Mouse (Mus musculus) thymus, postnatal 14 days (tissue): ENCODE results near the gene Tm6sf2.
"Not testable (repeated sequence)": the region's sequence is repeated elsewhere in the genome, so short reads cannot be mapped to it uniquely, and the experiment has no call there.

ENCODE experiments used
- DNase-seq: peaks from one replicate; pipeline ENCODE4 v3.0.0; 2021

The Tm6sf2 gene

DNA sequence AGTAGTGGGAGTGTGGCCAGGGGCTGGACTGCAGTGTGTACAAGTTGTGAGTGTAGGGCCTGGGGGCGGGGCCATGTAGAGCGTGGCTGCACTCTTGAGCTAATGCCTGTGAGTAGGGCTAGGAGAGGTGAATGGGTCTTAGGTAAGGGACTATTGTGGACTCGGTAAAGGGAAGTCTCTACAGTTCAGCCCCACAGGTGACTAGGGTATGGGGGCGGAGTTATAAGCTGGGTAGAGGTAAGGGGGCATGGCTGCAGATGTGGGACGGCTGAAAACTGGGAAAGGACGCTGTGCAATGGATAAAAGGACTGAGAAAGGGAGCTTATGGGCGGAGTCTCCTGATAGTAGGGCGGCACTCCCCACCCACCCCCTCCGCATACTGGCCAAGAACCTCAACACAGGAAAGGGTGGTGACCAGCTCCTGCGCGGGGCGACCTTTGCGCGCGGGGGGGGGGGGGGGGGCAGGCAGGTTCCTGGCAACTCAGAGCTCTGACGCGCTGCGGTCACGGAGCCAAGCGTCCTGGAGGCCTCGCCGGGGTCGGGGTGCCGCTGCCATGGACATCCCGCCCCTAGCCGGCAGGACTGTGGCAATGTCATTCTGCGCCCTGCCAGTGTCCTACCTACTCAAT is at the start of gene Tm6sf2:
Gene Tm6sf2, plus strand, starts transcription at position 484 of the 629 bp plus-strand sequence.
- no peak for DNase-seq

DNA sequence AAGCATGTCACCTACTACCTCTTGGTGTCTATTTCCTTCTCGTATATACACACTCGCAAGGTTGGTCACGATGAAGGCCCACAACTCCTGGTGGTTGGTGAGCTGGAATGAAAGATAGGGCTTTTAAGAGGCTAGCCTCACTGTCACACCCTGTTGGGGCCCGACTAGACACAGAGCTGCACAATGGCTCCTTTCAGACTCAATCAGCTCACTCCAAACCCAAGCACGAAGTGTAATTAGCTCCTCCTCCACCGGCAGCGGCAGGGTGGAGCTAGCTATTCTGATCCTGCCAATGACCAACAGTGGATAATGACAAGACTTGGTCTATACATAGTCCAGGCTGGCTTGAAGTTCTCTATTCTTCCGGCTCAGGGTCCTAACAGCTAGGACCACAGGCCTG is 49.1 kb upstream of the Tm6sf2 start:
- no peak for DNase-seq

DNA sequence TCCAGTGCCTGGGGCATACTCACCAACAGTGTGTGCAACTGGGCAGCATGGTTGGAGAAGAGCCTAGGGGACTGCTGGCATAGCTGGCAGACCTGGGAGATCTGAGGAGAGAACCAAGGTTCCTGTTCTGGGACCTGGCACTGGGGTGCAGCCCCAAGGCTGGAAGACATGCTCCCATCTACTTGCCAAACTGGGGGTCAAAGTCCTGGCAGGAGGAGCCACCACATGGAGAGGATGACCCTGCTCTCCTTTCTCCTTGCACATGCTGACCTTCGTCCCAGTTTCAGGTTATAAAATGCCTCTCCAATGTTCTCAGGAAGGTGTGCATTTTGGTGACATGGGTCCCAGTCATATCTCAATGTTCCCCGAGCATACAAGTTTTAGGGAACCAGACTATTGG is 46.6 kb upstream of the Tm6sf2 start:
- no peak for DNase-seq

DNA sequence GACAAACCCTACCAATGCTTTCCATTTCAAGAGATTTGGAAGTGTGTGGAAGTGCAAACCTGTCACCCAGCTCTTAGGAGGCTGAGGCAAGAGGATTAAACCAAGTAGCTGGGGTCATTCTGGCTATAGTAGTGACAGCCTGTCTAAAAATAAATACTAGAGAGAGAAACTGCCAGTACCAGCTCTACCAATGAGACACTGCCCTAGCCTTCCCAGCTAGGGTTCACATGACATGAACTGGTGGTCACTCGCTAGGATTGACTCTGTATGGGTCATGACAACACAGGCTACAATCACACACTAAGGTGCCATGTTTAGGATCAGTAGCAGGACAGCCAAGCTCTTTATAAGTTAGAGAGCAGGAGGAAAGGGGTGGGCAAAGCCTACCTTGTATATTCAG is 42.5 kb upstream of the Tm6sf2 start:
- no peak for DNase-seq

DNA sequence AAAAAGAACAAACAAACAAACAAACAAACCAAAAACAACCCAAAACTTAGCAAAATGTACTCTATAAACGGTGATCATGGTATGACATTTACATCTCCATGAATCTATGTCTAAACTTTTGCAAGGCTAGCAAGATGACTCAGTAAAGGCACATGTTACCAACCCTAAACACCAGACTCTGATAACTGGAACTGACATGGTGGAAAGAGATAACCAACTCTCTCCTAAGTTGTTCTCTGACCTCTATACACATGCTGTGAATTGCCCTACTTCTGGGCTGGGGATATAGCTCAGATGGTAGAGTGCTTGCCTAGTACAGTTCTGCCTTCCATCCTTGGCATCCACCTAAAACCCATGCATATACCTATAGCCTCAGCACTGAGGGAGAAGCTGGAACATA is 34.7 kb upstream of the Tm6sf2 start:
- no peak for DNase-seq

- DNase-seq: peak; percentile 65
Measured at GRCm38 (mm10) chr8:70041885-70042546, 30.7 kb upstream of the Tm6sf2 start.

DNA sequence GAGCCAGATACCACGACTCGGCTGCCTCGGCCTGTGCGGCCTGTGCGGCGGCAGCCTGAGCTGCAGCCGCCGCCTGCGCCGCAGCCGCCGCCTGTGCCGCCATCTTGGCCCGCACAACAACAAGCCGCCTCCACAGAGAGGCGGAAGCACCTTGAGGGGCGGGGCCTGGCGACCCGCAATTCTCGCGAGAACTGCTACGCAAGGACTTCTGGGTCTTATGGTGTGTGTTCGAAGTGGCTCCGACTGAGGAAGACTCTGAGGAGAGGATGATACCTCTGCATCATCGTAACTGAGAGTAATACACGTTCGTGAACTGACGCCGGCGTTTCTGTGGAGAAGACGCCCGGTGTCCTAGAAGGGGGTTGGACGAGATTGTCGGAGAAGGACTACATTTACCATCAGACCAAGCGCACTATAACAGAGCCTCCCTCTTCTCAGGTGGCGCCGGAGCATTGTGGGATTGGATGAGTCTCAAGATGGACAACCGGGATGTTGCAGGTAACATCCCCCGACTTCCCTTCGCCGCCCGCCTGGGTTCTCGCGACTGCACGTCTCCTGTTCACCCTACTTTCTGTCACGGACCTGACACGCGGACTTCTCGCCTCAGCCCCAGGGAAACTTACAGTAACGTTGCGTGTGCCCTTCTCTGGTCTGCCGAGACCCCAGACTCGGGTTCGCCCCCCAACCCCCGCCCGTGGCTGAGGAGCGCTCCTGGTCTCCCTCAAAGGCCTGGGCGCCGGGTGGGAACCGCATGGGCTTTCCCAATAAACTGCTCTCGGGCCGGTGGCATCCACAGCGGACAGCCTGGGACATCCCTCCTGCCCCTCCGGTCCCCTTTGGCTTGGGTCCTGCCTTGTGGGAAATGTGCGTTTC is 29.9 kb upstream of the Tm6sf2 start, which contains the start of the genes Mau2 and Sugp1:
Gene Mau2, minus strand, starts transcription at position 152 of the 873 bp plus-strand sequence.
Gene Sugp1, plus strand, starts transcription at position 231 of the 873 bp plus-strand sequence.
- DNase-seq: peak; percentile 98

DNA sequence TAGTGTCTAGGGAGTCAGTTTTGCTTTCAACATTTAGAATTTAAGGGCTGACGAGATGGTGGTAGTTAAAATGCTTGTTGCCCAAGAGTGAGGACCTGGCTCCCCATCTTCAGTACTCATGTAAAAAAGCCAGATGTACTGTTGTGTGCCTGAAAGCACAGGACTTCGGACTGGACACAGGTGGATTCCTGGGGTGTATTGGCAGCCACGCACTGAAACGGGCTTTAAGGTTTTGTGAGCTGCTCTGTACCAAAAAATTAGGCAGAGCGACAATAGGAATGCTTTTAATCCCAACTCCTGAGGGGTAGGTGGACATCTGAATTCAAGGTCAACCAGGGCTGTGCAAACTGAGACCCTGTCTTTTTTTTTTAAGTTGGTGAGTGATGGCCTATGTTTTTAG is 28.7 kb upstream of the Tm6sf2 start:
- no peak for DNase-seq

GRCm38 (mm10) chr8:70049662-70050061 is 23.1 kb upstream of the Tm6sf2 start:
- DNase-seq: no peak

DNA sequence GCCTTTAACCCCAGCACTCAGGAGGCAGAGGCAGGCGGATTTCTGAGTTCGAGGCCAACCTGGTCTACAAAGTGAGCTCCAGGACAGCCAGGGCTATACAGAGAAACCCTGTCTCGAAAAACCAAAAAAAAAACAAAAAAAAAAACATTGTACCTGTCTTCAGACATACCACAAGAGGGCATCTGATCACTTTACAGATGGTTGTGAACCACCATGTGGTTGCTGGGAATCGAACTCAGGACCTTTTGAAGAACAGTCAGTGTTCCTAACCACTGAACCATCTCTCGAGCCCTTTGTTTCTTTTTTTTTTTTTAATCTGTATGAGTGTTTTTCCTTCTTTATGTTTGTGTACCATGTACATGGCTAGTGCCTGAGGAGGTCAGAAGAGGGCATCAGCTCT is 22.3 kb upstream of the Tm6sf2 start:
- DNase-seq: not testable (repeated sequence)

DNA sequence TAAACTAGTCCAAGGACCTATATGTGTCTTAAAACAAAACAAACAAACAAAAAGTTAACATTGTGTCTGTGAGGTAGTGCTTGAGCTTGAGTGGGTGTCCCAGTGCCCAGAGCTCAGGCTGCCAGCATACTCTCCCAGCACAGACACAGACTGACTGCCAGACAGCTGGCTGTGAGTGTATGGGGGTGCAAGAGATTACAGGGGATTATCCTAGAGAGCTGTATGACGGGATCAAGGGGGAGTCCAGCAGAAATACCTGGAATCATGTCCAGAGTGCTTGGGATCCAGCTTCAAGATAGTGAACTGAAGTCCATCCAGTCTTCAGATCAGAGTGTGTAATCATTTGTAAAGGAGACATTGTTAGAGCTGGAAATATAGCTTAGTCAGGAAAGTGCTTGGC is 15.0 kb upstream of the Tm6sf2 start:
- no peak for DNase-seq

DNA sequence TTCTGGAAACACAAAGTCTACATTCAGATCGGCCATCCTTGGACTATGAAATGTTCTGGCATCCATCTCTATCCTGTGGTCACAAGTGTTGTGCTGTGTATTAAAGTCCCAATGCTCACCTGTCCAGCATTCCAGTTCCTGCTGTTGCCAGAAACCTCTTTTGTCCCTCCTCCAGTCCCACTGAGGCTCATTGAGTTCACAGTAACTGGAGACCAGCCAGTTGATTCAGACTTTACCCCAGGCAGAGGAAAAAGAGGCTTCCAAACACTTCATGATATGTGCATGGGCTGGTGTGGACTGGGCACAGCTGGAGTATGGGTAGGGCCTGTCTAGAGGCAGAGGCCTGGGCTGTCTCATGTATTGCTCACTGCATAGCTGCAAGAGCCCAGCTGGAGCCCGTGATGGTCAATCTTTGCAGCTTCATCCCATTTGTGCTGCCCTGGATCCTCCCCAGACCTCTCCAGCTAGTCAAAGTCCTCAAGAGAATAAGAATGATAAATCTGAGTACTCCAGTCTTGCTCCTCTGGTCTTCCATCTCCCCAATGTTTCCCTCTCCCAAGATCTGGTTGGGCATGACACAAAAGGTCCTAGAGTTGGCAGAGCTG is 786 bp upstream of the Tm6sf2 start:
- DNase-seq: no peak

DNA sequence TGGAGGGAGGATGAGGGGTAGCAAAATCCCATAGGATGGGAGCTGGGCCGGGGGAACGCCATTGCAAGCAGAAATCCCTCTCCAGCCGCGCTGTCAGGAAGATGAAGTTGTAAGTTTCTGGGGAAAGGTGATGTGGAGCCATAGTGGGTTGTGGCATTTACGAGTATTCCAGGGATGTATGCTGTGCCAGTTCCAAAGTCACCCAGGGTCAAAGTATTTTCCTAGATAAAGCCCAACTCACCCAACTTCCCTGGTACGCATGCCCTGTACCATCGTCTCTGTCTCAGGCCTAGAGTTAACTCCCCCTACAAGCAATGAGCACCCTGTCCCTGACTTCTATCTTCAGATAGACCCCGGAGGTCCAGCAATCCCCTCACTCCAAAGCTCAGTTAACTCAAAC is 396 bp downstream of the Tm6sf2 start:
- no peak for DNase-seq

DNA sequence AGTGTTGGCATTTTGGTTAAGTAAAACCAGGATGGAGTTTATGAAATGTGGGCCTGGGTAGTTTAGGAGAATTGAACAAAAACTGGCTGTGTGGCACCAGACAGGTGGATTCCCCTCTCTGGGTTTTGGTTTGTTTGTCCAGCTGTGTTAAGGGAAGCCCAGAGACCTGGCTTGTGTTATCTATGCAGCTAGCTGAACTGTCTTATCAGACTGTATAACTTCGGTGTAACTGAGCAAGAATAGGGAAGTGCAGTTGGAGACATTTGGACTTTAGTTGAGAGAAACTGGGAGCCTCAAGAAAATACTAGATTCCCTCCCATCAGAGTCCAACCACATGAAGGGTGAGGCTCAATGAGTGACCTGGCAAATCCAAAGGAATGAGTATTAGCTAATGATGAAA is 958 bp downstream of the Tm6sf2 start:
- no peak for DNase-seq

- no peak for DNase-seq
Measured at GRCm38 (mm10) chr8:70081976-70082375, 9.3 kb downstream of the Tm6sf2 start.

DNA sequence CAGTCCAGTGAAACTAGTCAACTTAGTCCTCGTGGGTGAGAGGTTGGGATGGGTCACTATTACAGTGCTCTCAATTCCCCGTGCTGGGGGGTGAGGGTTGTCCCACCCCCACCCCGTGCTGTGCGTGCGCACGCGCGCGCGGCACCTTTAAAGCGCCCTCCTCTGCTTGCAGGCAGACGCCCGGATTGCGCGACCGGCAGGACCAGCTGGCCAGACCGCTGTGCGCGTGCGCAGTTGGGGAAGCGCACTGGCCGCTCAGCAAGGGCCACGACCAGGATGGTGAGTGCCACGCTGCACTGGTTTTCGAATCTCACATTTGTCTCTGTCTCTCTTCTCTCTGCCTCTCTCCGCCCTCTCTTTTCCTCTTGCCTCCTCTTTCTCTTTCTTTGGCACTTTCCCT is 10.6 kb downstream of the Tm6sf2 start, which contains the start of gene Hapln4:
Gene Hapln4, plus strand, starts transcription at position 173 of the 400 bp plus-strand sequence.
- no peak for DNase-seq

DNA sequence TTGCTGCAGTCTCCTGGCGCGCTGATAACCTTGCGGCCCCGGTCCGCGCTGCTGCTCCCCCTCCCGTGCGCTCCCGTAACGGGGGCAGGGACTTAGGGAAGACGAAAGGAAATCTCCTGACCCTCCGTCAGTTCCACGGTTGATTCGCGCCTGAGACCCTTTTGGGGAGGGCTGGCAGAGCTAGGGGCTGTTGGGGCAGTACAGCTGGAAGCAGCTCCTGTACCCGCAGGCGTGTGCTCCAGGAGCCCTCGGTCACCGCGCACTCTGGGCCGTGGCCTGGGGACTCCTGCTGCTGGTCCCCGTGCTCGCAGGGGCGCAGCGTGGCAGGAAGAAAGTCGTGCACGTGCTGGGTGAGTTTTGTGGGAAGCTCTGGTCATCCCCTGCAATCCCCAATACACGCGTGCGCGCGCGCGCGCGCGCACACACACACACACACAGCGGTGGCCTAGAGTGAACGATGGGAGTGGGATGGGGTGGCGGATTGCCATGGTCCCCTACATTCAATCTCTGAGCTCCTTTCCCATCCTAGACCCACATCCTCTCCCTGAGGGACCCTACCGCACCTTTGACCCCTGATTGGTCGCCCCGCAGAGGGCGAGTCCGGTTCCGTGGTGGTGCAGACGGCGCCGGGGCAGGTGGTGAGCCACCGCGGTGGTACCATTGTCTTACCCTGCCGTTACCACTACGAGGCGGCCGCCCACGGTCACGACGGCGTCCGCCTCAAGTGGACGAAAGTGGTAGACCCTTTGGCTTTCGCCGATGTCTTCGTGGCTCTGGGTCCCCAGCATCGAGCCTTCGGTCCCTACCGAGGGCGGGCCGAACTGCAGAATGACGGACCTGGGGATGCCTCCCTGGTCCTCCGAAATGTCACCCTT is 11.7 kb downstream of the Tm6sf2 start:
- no peak for DNase-seq

DNA sequence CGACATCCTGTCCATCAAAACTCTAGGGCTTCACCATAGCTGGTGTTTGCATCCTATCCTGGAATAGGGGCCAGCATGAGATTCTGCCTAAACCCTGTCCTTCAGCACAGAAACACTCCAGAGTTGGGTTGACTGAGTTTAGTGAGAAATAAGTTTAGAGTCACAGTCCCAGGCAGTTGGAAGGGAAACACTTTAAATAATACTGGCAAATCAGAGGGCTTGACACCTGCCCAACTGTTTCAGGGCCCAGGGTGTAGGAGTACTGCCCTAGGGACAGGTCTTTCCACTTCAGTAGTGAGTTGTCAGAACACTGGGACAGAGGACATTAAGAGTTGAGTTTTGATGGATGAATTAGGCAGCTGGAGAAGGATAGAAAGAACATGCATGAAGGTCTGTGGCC is 13.4 kb downstream of the Tm6sf2 start:
- no peak for DNase-seq

- DNase-seq: no peak
Measured at GRCm38 (mm10) chr8:70087237-70087636, 14.5 kb downstream of the Tm6sf2 start.

DNA sequence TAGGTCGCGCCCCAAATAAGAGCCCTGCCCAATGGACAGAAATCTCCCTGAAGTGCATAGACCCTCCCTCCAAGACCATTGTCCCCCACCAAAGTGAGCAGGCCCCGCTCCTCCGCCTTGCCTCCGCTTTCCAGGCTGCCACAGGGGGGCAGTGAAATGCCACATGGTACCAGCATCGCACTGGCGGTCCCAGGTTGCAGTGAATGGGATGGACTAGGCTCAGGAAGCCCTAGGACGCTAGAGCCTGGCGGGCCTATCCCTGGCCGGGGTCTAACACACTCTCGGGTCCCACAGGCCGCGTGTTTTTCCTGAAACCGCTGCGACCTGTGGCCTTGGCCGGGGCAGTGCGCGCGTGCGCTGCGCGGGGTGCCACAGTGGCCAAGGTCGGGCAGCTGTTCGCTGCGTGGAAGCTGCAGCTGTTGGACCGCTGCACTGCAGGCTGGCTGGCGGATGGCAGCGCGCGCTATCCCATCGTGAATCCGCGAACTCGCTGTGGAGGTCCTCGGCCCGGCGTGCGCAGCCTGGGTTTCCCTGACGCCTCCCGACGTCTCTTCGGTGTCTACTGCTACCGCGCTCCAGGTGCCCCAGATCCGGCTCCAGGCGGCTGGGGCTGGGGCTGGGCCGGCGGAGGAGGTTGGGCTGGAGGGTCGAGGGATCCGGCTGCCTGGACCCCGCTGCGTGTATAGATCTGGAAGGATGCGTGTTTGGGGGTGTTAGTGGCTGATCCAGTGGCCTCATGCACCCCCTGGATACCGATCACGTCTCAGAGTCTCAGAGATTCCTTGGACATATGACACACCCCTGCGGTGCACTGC is 15.3 kb downstream of the Tm6sf2 start:
- peak; percentile 34 for DNase-seq

- DNase-seq: no peak
Measured at GRCm38 (mm10) chr8:70089296-70089960, 16.7 kb downstream of the Tm6sf2 start.
